Mouse (Mus musculus) liver, embryonic 14.5 days (tissue): ENCODE data around the gene Adra1d. TPM values are rescaled to one million over a fixed set of nuclear protein-coding genes. Genes with fewer than 3 reads are reported as not detected.
A peak's percentile ranks its signal among the peaks of the same experiment; 100 is the strongest.

Experiments
- ATAC-seq: fragments of 200-750 bp; cut with Nextera tagmentation; 2 replicates; pipeline ENCODE4 v1.8.0; 2017; ENCODE audit warnings: moderate number of reproducible peaks, mild to moderate bottlenecking, moderate library complexity; ENCODE audit not compliant: insufficient read depth
- DNase-seq, 3 experiments: peaks; one replicate each; pipeline ENCODE4 v3.0.0-alpha.2; 2012 to 2013; ENCODE audit warnings: low read depth in 3 of 3, low spot score in 3 of 3
- H3K27ac ChIP-seq: fragments of 300-500 bp; sonication (generic); 2 replicates; pipeline ENCODE4 v1.5.1; 2014; ENCODE audit warnings: moderate library complexity, mild to moderate bottlenecking, control low read depth, inconsistent platforms
- H3K27me3 ChIP-seq: fragments of 300-500 bp; sonication (generic); 2 replicates; pipeline ENCODE4 v1.6.1; 2014; ENCODE audit warnings: mild to moderate bottlenecking, low read length, moderate library complexity; ENCODE audit not compliant: control insufficient read depth, insufficient read depth
- H3K36me3 ChIP-seq: fragments of 300-500 bp; sonication (generic); replicated peaks from 2 replicates; pipeline ENCODE4 v1.6.1; 2014; ENCODE audit warnings: low read depth; ENCODE audit not compliant: control insufficient read depth, insufficient read depth
- H3K4me1 ChIP-seq, 2 experiments: fragments of 200-500 bp in 1 of 2; fragments of 300-500 bp in 1 of 2; sonication (generic) in 1 of 2; replicated peaks; 2 replicates each; pipeline ENCODE4 v1.6.1; 2012 to 2014; ENCODE audit warnings: antibody characterized with exemption in 1 of 2, inconsistent platforms in 1 of 2, low read length in 1 of 2; ENCODE audit not compliant: control insufficient read depth in 2 of 2, insufficient read depth in 2 of 2
- H3K4me2 ChIP-seq: fragments of 300-500 bp; sonication (generic); 2 replicates; pipeline ENCODE4 v1.6.1; 2014; ENCODE audit warnings: low read depth, mild to moderate bottlenecking, control low read depth, moderate library complexity
- H3K4me3 ChIP-seq, 2 experiments: fragments of 200-500 bp in 1 of 2; fragments of 300-500 bp in 1 of 2; sonication (generic) in 1 of 2; 2 replicates each; pipeline ENCODE4 v1.5.1; 2012 to 2014; ENCODE audit warnings: low read depth in 2 of 2, low read length in 2 of 2, mild to moderate bottlenecking in 2 of 2, control low read depth in 1 of 2, inconsistent platforms in 1 of 2, moderate library complexity in 1 of 2; ENCODE audit not compliant: insufficient read depth in 1 of 2
- H3K9ac ChIP-seq: fragments of 300-500 bp; sonication (generic); replicated peaks from 2 replicates; pipeline ENCODE4 v1.6.1; 2014; ENCODE audit warnings: mild to moderate bottlenecking, control low read depth, moderate library complexity
- H3K9me3 ChIP-seq: fragments of 300-500 bp; sonication (generic); 2 replicates; pipeline ENCODE4 v1.6.1; 2016; ENCODE audit warnings: low read length, mixed read lengths; ENCODE audit not compliant: control insufficient read depth
- CTCF ChIP-seq: IDR thresholded peaks from 2 replicates; pipeline ENCODE4 v1.5.1; 2016; ENCODE audit warnings: antibody characterized with exemption, low read depth, control low read depth
- EP300 ChIP-seq: IDR thresholded peaks from 2 replicates; pipeline ENCODE4 v1.6.1; 2016; ENCODE audit warnings: antibody characterized with exemption, low read depth
- WGBS: fragments of 180-500 bp; shearing (Covaris S2); extraction: QIAGEN DNeasy Blood & Tissue Kit; methylation state at CpG from one replicate; pipeline ENCODE4 v1.1.7; 2014; ENCODE audit not compliant: insufficient replicate concordance; 5-methylcytosine and 5-hydroxymethylcytosine counted together
- polyA plus RNA-seq, 2 experiments: library from polyadenylated mRNA; depleted of rRNA in 1 of 2; stranded (reverse) in 1 of 2; unstranded in 1 of 2; fragments of >200 nt; fragmentation: Nextera tagmentation in 1 of 2; extraction: Ambion mirVana in 1 of 2; gene quantifications; 2 replicates each; pipeline versions ENCODE4 v1.2.1 to v1.2.3; 2012 to 2014

The Adra1d gene
- polyA plus RNA-seq, 2 experiments, result 0.30 to 0.57 TPM

DNA sequence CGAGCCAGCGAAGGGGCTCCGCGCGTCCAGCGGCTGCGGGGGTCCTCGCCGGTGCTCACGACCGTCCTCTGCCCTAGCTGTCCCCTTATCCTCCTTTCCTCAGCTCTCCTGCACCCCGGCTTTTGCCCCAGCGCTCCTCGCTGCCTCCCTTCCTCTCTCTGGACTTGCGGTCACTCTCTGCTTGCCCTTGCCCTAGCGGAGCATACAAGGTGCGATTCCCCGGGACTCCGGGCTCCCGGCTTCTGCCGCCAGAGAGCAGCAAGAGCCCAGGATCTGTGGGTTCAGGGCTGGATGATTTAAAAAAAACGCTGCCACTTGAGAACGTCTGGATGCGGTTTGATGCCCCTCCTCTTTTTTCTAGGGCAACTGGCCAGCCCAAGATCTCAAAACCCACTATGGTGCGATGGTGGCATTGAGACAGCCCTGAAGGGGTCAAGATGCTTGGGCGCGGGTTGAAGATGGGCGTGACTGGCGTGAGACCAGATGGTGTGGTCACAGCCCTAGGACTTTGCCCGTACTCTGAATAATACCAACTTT is 571 bp upstream of the Adra1d start:
- ATAC-seq, result no peak
- WGBS, result 1% methylated on average over 28 of the region's 30 CpGs

DNA sequence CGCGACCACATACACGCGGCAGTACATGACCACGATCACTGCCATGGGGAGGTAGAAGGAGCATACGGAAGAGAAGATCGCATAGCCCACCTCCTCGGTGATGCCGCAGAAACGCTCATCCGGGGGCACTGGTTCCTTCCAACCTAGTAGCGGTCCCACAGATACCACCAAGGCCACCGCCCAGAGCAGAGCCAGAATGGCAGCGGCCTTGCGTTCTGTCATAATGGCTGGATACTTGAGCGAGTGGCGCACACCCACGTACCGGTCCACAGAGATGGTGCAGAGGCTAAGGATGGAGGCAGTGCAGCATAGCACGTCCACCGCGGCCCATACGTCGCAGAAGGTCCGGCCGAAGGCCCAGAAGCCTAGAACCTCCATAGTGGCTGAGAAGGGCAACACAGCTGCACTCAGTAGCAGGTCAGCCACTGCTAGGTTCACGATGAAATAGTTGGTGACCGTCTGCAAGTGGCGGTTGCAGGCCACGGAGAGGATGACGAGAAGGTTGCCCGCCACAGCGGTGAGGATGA is 676 bp downstream of the Adra1d start:
- Histone ChIP-seq H3K4me1 (no peaks in the 10 kb centered on the region), H3K4me2 (no peak overlapping the region), H3K4me3 (peak overlapping the region in 1 of 2 experiments; percentile 2; a peak in 1 of 4 replicates), H3K27me3 (peaks cover 49% of the 10 kb centered on the region), H3K36me3 (no peaks in the 10 kb centered on the region), H3K9ac (no peak overlapping the region), H3K27ac (no peak overlapping the region), H3K9me3 (no peaks in the 10 kb centered on the region)
- 5% methylated on average over 33 of the region's 33 CpGs for WGBS
- DNase-seq (no peak), ATAC-seq (no peak)
- TF ChIP-seq EP300 (no peak), CTCF (no peak)

More for the DNA sequence above, 571 bp upstream of the Adra1d start:
- Histone ChIP-seq H3K4me3 (peak overlapping the region; percentile 18 to 30), H3K36me3 (no peaks in the 10 kb centered on the region), H3K9ac (no peak overlapping the region), H3K4me1 (no peaks in the 10 kb centered on the region), H3K9me3 (no peaks in the 10 kb centered on the region), H3K4me2 (peak overlapping the region; percentile 2; the same call in 1 of the 2 replicates), H3K27ac (no peak overlapping the region), H3K27me3 (peaks cover 49% of the 10 kb centered on the region)
- DNase-seq, result no peak
- TF ChIP-seq EP300 (no peak), CTCF (peak; percentile 40; the same call in 1 of the 2 replicates)

DNA sequence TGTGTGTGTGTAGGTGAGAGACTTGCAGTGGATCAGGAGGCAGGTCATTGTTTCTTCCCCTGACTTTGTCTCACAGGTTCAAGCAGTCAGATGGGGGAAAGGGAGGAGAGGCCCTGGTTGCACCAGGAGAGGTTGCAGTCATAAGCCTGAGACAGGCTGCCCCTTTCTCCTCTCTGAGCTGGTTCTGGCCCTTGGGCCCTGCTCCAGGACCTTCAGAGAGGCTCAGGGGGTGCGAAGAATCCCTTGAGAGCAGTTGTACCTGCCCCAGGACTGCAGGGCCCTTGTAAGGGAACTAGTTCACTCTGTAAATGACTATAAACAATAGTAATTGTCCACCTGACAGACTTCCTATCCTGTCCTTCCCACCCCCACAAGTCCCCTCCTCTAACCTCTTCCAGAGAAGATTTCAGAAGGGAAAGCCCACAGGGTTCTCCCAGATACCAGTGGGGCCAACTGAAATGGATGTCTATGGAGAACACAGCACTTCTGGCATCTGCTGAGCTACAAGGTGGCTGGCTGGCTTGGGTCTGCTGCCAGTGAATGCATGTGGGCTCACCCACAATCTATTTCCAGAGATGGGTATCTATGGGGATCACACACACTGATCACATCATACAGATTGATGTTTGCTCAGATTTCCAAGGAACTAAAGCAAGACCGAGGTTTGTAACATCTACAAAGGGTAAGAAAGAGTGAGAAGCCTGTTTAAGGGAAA is 1.7 kb downstream of the Adra1d start:
- H3K9me3 ChIP-seq, result no peaks in the 10 kb centered on the region
- H3K9ac ChIP-seq, result no peak overlapping the region
- H3K4me2 ChIP-seq, result no peak overlapping the region
- DNase-seq, result no peak
- H3K4me3 ChIP-seq, result no peak overlapping the region
- peaks cover 49% of the 10 kb centered on the region for H3K27me3 ChIP-seq
- no peaks in the 10 kb centered on the region for H3K36me3 ChIP-seq
- no peak for ATAC-seq
- TF ChIP-seq EP300, result no peak
- H3K4me1 ChIP-seq, result no peaks in the 10 kb centered on the region
- H3K27ac ChIP-seq, result no peak overlapping the region
- WGBS, result 36% methylated on average over 2 of the region's 2 CpGs

DNA sequence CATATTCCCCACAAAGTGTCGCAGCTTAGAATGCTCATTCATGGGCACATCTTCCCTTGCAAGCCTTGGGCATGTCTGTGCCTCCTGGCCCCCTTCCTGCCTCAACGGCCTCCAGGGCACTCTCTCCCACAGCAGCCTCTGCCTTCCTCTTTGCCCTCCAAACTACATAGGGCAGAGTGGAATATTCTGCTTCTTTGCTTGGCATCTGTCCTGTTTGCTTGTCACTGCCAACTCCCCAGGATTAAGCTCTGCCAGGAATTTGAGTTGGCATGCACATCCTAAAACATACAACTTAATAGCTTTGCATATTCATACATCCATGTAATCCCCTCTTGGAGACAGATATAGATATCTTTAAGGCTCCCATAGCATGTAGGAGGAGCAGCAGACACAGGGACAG is 4.2 kb downstream of the Adra1d start:
- no peak for DNase-seq
- TF ChIP-seq CTCF, result no peak
- no peak for TF ChIP-seq EP300
- no peak overlapping the region for H3K9ac ChIP-seq
- no peak overlapping the region for H3K27ac ChIP-seq
- no peak overlapping the region for H3K4me2 ChIP-seq
- H3K9me3 ChIP-seq, result no peaks in the 10 kb centered on the region
- H3K36me3 ChIP-seq, result no peaks in the 10 kb centered on the region
- WGBS, result 40% methylated on average over 2 of the region's 2 CpGs
- H3K4me3 ChIP-seq, result no peak overlapping the region
- H3K27me3 ChIP-seq, result peaks cover 36% of the 10 kb centered on the region
- ATAC-seq, result no peak
- no peaks in the 10 kb centered on the region for H3K4me1 ChIP-seq

DNA sequence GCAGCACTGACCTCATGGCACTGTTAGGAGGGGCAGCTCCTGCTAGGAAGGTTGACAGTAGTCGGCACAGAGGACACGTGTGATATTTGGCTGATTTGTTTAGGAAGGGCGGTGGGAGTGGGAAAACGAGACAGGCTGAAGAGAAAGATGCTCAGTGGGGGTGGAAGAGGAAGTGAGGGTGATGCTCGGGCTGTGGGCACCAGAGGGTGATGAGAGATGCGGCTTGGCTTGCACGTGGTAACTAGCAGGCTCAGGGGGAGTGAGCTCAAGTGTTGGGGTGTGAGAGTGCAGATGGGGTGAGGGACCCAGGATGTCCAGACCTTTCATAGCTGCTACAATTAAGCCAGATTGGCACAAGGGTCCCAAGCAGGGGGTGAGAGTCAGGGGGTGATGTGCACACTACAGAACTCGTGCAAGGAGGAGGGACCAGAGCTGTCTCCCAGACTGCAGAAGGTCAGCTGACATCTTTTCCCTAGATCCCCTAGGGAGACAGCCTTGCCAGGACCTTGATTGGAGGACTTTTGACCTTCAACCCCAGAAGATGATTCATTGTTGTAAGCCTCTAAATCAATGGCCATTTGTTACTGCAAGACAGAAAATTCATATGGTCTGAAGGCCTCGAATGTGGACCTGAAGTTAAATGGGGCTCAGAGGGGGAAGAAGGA is 9.2 kb downstream of the Adra1d start:
- no peak for ATAC-seq
- H3K27me3 ChIP-seq, result peaks cover 8% of the 10 kb centered on the region
- TF ChIP-seq CTCF, result no peak
- TF ChIP-seq EP300, result no peak
- H3K36me3 ChIP-seq, result no peaks in the 10 kb centered on the region
- no peaks in the 10 kb centered on the region for H3K9me3 ChIP-seq
- DNase-seq, result no peak
- H3K4me1 ChIP-seq, result no peaks in the 10 kb centered on the region
- no peak overlapping the region for H3K4me2 ChIP-seq
- no peak overlapping the region for H3K27ac ChIP-seq
- H3K9ac ChIP-seq, result no peak overlapping the region
- WGBS, result 15% methylated on average over 9 of the region's 9 CpGs
- no peak overlapping the region for H3K4me3 ChIP-seq
